Mouse (Mus musculus) stomach, postnatal 0 days (tissue): ENCODE results near the gene Naglu.

Source experiments
- CTCF ChIP-seq: IDR thresholded peaks from 2 replicates; pipeline ENCODE4 v1.5.1; 2016; ENCODE audit warnings: antibody characterized with exemption, low read depth, mild to moderate bottlenecking, moderate library complexity
- EP300 ChIP-seq: optimal IDR thresholded peaks from 2 replicates; pipeline ENCODE3; 2016; ENCODE audit warnings: antibody characterized with exemption

GRCm38 (mm10) chr11:101052751-101053473 is 16.9 kb upstream of the Naglu start:
- TF ChIP-seq CTCF (no peak), EP300 (no peak)
